Mouse (Mus musculus) kidney, postnatal 14 days (tissue): ENCODE results near the gene Hist1h3b.
"Not testable (repeated sequence)": the region's sequence is repeated elsewhere in the genome, so short reads cannot be mapped to it uniquely, and the experiment has no call there.

ENCODE experiments used
- DNase-seq: peaks from one replicate; pipeline ENCODE4 v3.0.0; 2022; ENCODE audit warnings: mixed read lengths

Hist1h3b gene

GRCm38 (mm10) chr13:23756790-23757189 lies 4.7 kb downstream of the Hist1h3b start, which contains the start of gene Hist1h4b:
Gene Hist1h4b (plus strand): TSS chr13:23757013.
- DNase-seq, result peak; percentile 93

- DNase-seq, result no peak
Measured at GRCm38 (mm10) chr13:23757211-23757773, 5.2 kb downstream of the Hist1h3b start.

GRCm38 (mm10) chr13:23757921-23758320 lies 5.9 kb downstream of the Hist1h3b start:
- DNase-seq, result no peak

GRCm38 (mm10) chr13:23759251-23759771 lies 7.2 kb downstream of the Hist1h3b start:
- no peak for DNase-seq

- DNase-seq, result no peak
Measured at GRCm38 (mm10) chr13:23759916-23760239, 7.8 kb downstream of the Hist1h3b start.

GRCm38 (mm10) chr13:23760240-23760971 lies 8.3 kb downstream of the Hist1h3b start:
- no peak for DNase-seq

- peak; percentile 99 for DNase-seq
Measured at GRCm38 (mm10) chr13:23760972-23761864, 9.2 kb downstream of the Hist1h3b start, which contains the start of gene Hist1h4a. Gene Hist1h4a (minus strand): TSS chr13:23761230.

- peak; percentile 79 for DNase-seq
Measured at GRCm38 (mm10) chr13:23761871-23762821, 10.1 kb downstream of the Hist1h3b start, which contains the start of gene Hist1h3a. Gene Hist1h3a (minus strand): TSS chr13:23762386.

GRCm38 (mm10) chr13:23763242-23763585 lies 11.1 kb downstream of the Hist1h3b start:
- no peak for DNase-seq

- peak; percentile 90 for DNase-seq
Measured at GRCm38 (mm10) chr13:23763586-23764323, 11.7 kb downstream of the Hist1h3b start, which contains the start of gene Hist1h1a. Gene Hist1h1a (plus strand): TSS chr13:23763666.

- no peak for DNase-seq
Measured at GRCm38 (mm10) chr13:23764324-23765171, 12.5 kb downstream of the Hist1h3b start.

GRCm38 (mm10) chr13:23765172-23765513 lies 13.1 kb downstream of the Hist1h3b start:
- DNase-seq, result no peak

GRCm38 (mm10) chr13:23766772-23767171 lies 14.7 kb downstream of the Hist1h3b start:
- no peak for DNase-seq

GRCm38 (mm10) chr13:23768834-23769397 lies 16.8 kb downstream of the Hist1h3b start:
- no peak for DNase-seq

- not testable (repeated sequence) for DNase-seq
Measured at GRCm38 (mm10) chr13:23769613-23770012, 17.5 kb downstream of the Hist1h3b start, which contains the start of gene Trim38. Gene Trim38 (plus strand): TSS chr13:23769913.

GRCm38 (mm10) chr13:23772561-23773313 lies 20.7 kb downstream of the Hist1h3b start:
- DNase-seq, result peak; percentile 29

GRCm38 (mm10) chr13:23778339-23778738 lies 26.3 kb downstream of the Hist1h3b start:
- no peak for DNase-seq

- no peak for DNase-seq
Measured at GRCm38 (mm10) chr13:23779025-23779424, 27.0 kb downstream of the Hist1h3b start.

- DNase-seq, result peak; percentile 51
Measured at GRCm38 (mm10) chr13:23792520-23792919, 40.5 kb downstream of the Hist1h3b start.
